Mouse (Mus musculus) intestine, embryonic 14.5 days (tissue): ENCODE measurements around the gene Mroh3. TPM values are rescaled to one million over a fixed set of nuclear protein-coding genes. Genes with fewer than 3 reads are reported as not detected.
A peak's percentile ranks its signal among the peaks of the same experiment; 100 is the strongest.

ENCODE experiments used
- ATAC-seq: fragments of 200-750 bp; cut with Nextera tagmentation; replicated peaks from 2 replicates; pipeline ENCODE4 v1.8.0; 2017; ENCODE audit warnings: low read depth, moderate number of reproducible peaks, moderate TSS enrichment, moderate library complexity; ENCODE audit not compliant: low FRiP score, low TSS enrichment
- DNase-seq: peaks from one replicate; pipeline ENCODE4 v3.0.0-alpha.2; 2018; ENCODE audit warnings: low spot score
- H3K27ac ChIP-seq: fragments of 300-500 bp; sonication (generic); 2 replicates; pipeline ENCODE4 v1.5.1; 2014; ENCODE audit warnings: low read depth, mild to moderate bottlenecking, control low read depth
- H3K27me3 ChIP-seq: fragments of 300-500 bp; sonication (generic); replicated peaks from 2 replicates; pipeline ENCODE4 v1.6.1; 2014; ENCODE audit warnings: low read length, control low read depth; ENCODE audit not compliant: control insufficient read depth, insufficient read depth
- H3K36me3 ChIP-seq: fragments of 300-500 bp; sonication (generic); 2 replicates; pipeline ENCODE4 v1.6.1; 2014; ENCODE audit warnings: low read length, control low read depth; ENCODE audit not compliant: control insufficient read depth, insufficient read depth
- H3K4me1 ChIP-seq: fragments of 300-500 bp; sonication (generic); replicated peaks from 2 replicates; pipeline ENCODE4 v1.6.1; 2014; ENCODE audit warnings: low read length, control low read depth, mixed read lengths; ENCODE audit not compliant: control insufficient read depth, insufficient read depth
- H3K4me2 ChIP-seq: fragments of 300-500 bp; sonication (generic); 2 replicates; pipeline ENCODE4 v1.6.1; 2014; ENCODE audit warnings: low read length
- H3K4me3 ChIP-seq: fragments of 300-500 bp; sonication (generic); 2 replicates; pipeline ENCODE4 v1.5.1; 2014; ENCODE audit warnings: low read depth, low read length, control low read depth, mixed read lengths
- H3K9ac ChIP-seq: fragments of 300-500 bp; sonication (generic); 2 replicates; pipeline ENCODE4 v1.6.1; 2014; ENCODE audit warnings: mild to moderate bottlenecking, low read length
- H3K9me3 ChIP-seq: fragments of 300-500 bp; sonication (generic); 2 replicates; pipeline ENCODE4 v1.6.1; 2016; ENCODE audit warnings: low read length, control low read depth; ENCODE audit not compliant: control insufficient read depth
- WGBS: fragments of 180-500 bp; shearing (Covaris S2); extraction: QIAGEN DNeasy Blood & Tissue Kit; methylation state at CpG from one replicate; pipeline ENCODE4 v1.1.7; 2014; 5-methylcytosine and 5-hydroxymethylcytosine counted together
- polyA plus RNA-seq: library from polyadenylated mRNA; unstranded; fragments of >200 nt; fragmentation: Nextera tagmentation; extraction: Ambion mirVana; gene quantifications from 2 replicates; pipeline ENCODE4 v1.2.1, GENCODE M21; 2014

The Mroh3 gene
- polyA plus RNA-seq, 1 experiment from 2014 or later: 1.1 TPM

DNA sequence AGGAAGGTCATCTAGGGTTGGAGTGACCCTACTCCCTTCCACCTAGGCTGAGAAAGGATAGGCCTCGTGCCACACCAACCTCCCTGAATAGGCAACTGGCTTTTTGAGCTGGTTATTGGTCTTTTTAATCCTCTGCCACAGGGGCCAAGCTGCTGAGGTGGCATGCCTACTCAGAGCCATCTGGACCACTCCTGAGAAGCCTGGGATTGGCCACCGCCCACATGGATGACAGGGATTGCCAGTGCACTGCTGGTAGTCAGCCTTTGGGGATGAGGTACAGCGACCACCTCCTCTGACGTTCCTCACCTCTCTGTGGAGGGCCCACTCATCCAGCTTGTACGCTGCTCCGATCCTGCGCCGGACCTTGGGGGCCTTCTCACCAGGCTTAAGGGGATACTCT lies 13.2 kb upstream of the Mroh3 start:
- Histone ChIP-seq H3K27me3 (no peaks in the 10 kb centered on the region), H3K9ac (no peak overlapping the region), H3K27ac (no peak overlapping the region), H3K36me3 (peaks cover 35% of the 10 kb centered on the region), H3K4me1 (peaks cover 32% of the 10 kb centered on the region), H3K4me3 (no peak overlapping the region), H3K4me2 (no peak overlapping the region), H3K9me3 (no peaks in the 10 kb centered on the region)
- ATAC-seq (no peak), DNase-seq (no peak)
- 97% methylated on average over 8 of the region's 8 CpGs for WGBS

DNA sequence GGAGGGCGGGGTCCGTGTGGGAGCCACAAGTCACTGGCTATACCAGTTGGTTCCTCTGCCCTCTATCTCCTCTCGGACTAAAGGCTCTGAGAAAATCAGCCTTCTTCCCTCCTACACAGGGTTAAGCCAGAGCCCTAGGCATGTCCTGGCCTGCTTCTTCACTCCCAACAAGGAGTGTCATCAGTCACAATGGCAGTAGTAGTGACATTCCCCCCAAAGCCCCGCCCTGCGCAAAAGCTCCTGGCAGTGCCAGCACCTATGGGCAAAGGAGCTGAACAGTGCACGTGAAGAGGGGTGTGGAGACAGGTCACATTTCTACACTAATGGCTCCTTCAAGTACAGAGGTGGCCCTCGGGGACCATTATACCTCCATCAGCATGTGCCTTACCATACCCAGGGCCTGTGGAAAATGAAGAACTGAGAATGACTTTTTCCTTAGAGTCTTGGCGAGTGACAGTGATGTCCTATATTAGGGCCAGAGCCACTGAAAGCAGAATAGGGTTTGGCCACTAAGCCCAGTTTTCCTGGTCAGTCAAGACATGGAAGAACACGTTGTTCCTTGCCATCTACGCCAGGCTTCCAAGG lies 11.2 kb upstream of the Mroh3 start:
- no peak overlapping the region for H3K27ac ChIP-seq
- DNase-seq (no peak), ATAC-seq (no peak)
- H3K9ac ChIP-seq: no peak overlapping the region
- H3K4me1 ChIP-seq: peaks cover 19% of the 10 kb centered on the region
- no peaks in the 10 kb centered on the region for H3K9me3 ChIP-seq
- H3K4me2 ChIP-seq: no peak overlapping the region
- H3K27me3 ChIP-seq: no peaks in the 10 kb centered on the region
- H3K36me3 ChIP-seq: peaks cover 48% of the 10 kb centered on the region
- 90% methylated on average over 10 of the region's 10 CpGs for WGBS
- H3K4me3 ChIP-seq: no peak overlapping the region

DNA sequence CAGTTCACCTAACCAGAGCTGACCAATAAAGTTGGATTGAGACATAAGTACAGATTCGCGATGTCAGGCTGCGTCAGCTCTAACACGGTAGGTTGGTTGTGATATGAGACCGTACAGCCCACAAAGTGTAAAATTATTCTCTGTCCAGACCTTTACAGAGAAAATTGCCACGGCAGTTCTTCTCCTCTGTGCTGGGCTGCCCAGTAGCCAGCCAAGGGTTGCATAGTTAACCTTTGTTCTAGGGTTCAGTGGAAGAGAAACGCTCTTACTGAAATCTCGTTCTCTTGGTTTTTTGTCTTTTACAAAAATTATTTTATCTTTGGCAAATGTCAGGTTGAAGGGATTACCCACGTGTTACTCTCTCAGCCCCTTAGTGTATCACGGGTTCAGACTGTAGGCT lies 9.8 kb upstream of the Mroh3 start:
- no peaks in the 10 kb centered on the region for H3K9me3 ChIP-seq
- H3K4me2 ChIP-seq: no peak overlapping the region
- 66% methylated on average over 10 of the region's 10 CpGs for WGBS
- ATAC-seq (no peak), DNase-seq (no peak)
- H3K4me3 ChIP-seq: no peak overlapping the region
- no peak overlapping the region for H3K27ac ChIP-seq
- H3K4me1 ChIP-seq: peaks cover 5% of the 10 kb centered on the region
- peaks cover 62% of the 10 kb centered on the region for H3K36me3 ChIP-seq
- H3K27me3 ChIP-seq: no peaks in the 10 kb centered on the region
- no peak overlapping the region for H3K9ac ChIP-seq

DNA sequence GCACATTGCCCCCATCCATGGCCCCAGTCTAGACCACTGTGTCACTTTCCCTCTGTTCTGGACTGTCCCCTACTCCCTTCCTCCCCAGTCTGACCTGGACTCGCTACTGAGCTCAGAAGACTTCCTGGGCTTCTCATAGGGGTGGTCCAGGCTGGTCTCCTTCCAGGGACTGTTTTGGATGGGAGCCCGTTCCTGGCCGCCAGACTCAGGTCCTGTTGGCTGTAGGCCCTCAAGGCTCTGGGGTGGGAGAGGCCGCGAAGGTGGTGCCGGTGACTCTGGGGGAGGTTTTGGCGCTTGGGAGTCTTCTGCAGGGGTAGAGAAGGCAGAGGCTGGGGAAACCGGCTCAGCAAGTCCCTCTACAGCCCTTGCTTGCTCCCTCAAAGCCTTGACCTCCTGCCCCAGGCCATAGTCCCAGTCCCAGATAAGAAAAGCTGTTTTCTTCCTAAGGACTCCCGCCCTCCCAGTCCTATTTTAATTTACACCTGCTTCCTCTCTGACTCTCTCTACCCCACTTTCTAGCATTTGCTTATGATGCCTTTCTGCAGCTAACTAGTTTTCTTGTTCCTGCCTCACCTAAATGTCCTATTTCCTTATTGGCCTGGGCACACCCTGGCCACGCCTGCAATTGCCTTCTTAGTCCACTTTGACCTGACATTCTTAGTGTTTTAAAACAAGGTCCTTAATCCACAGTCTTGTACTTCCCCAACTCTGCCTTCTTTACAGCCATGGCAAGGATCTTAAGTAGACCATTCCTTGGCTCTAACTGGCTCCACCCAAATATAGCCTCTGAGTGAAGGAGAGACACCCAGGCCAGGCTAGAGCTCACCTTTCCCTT lies 7.6 kb upstream of the Mroh3 start:
- Histone ChIP-seq H3K36me3 (peaks cover 77% of the 10 kb centered on the region), H3K4me2 (peak overlapping the region; percentile 25), H3K9ac (no peak overlapping the region), H3K27ac (peak overlapping the region; percentile 76), H3K27me3 (no peaks in the 10 kb centered on the region), H3K9me3 (no peaks in the 10 kb centered on the region), H3K4me3 (no peak overlapping the region), H3K4me1 (no peaks in the 10 kb centered on the region; the same call in 1 of the 2 replicates)
- DNase-seq (peak; percentile 68), ATAC-seq (peak; percentile 76)
- 66% methylated on average over 10 of the region's 10 CpGs for whole genome bisulfite sequencing

DNA sequence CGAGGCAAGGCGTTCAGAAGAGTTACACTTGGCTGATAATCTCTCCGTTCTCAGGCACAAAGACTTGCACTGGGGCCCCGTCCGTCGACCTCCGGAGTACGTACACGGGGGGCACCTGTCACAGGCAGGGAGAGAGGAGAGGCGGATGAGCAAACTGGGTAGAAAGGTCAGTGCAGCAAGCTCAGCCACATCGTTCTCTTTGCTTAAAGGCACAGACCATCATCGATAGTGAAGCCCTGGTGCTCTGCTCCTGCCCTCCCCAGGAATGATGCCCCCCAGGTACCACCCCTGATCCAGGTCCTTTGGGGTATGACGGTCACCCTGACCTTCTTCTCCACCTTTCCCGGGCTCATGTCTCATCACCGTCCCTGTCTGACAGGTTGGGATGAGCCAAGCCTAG lies 1.7 kb upstream of the Mroh3 start:
- Histone ChIP-seq H3K4me2 (no peak overlapping the region), H3K9me3 (no peaks in the 10 kb centered on the region), H3K4me3 (no peak overlapping the region), H3K27me3 (no peaks in the 10 kb centered on the region), H3K4me1 (no peaks in the 10 kb centered on the region), H3K9ac (no peak overlapping the region), H3K27ac (no peak overlapping the region), H3K36me3 (peaks cover 62% of the 10 kb centered on the region)
- WGBS: 82% methylated on average over 15 of the region's 15 CpGs
- ATAC-seq (no peak), DNase-seq (no peak)

DNA sequence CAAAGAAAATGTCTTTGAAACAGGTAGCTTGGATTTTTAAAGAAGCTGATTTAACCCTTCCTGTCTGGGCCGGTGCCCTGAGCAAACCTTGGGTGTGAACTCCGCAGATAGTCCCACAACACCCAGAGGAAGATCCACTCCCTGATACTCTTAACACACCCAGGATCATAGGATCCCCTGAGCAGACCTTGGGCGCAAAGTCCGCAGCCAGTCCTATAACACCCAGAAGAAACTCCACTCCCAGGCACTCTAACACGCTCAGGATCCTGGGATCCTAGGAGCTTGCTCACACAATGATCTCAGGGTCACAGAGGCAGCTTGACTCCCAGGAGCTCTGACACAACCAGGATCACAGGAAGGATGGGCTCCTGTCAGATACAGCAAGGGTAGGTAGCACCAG lies 22.6 kb downstream of the Mroh3 start:
- Histone ChIP-seq H3K4me1 (no peaks in the 10 kb centered on the region), H3K9ac (no peak overlapping the region), H3K4me2 (no peak overlapping the region), H3K36me3 (no peaks in the 10 kb centered on the region), H3K9me3 (no peaks in the 10 kb centered on the region), H3K4me3 (no peak overlapping the region), H3K27ac (no peak overlapping the region), H3K27me3 (no peaks in the 10 kb centered on the region)
- 88% methylated on average over 5 of the region's 5 CpGs for WGBS
- DNase-seq: no peak
- ATAC-seq: no peak

DNA sequence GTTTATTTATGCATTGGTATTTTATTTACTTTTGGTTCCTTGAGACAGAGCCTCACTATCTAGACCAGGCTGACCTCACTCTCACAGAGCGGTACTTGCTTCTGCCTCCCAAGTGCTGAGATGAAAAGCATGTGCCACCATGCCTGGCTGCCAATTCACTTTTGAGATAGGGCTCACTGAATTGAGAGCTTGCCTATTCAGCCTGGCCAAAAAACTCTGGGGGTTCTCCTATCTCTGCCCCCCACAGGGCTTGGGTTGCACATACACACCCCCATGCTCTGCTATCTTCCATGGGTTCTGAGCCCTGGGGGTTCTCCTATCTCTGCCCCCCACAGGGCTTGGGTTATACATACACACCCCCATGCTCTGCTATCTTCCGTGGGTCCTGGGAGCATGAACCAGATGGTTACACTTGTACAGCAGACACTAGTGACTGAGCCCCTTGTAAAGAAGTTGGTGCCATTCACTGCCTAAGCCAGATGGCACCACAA lies 33.1 kb downstream of the Mroh3 start:
- Histone ChIP-seq H3K4me1 (peaks cover 5% of the 10 kb centered on the region), H3K27me3 (no peaks in the 10 kb centered on the region), H3K9ac (no peak overlapping the region), H3K4me3 (no peak overlapping the region), H3K27ac (no peak overlapping the region), H3K4me2 (no peak overlapping the region), H3K9me3 (no peaks in the 10 kb centered on the region), H3K36me3 (peaks cover 8% of the 10 kb centered on the region)
- DNase-seq (no peak), ATAC-seq (no peak)
- WGBS: 57% methylated on average over 2 of the region's 2 CpGs

DNA sequence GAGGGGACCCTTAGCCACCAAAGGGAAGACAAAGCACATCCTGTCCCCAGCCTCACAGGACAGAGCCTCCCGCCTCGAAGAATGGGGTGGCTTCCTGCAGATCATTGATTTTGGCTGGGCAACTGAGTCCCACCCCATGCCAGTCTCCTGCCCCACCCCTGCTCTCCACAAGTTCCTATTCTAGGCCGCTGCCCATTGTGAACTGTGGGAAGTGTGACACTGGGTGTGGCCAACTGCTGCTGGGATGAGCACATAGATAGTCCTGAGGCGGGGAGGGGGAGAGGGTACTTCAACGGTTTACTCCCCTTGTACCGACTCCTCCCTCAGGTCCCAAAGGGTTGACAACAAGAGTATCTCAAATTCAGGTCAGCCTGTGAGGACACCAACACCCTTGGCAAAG lies 33.9 kb downstream of the Mroh3 start:
- Histone ChIP-seq H3K4me1 (peaks cover 13% of the 10 kb centered on the region), H3K9ac (no peak overlapping the region), H3K36me3 (peaks cover 8% of the 10 kb centered on the region), H3K4me2 (no peak overlapping the region), H3K27me3 (no peaks in the 10 kb centered on the region), H3K4me3 (no peak overlapping the region), H3K27ac (no peak overlapping the region), H3K9me3 (no peaks in the 10 kb centered on the region)
- DNase-seq: no peak
- no peak for ATAC-seq
- WGBS: 56% methylated on average over 6 of the region's 6 CpGs

DNA sequence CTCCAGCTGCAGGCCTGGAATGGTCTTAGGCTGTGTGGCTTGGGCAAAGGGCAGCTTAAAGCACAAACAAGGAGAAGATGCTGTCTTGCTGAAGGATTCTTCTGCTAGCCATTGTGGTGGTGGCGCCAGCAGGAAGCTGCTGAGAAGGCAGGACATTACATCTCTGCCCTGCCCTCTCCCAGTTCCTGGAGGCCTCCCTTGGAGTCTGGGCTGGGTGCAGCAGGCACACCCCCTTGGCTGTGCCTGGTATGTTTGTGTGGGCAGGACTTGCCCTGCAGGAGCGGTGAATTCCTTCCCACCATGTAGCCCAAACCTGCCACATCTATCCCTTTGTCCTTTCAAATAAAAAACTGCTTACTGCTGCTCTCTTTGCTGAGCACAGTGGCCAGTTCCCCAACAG lies 35.5 kb downstream of the Mroh3 start:
- 83% methylated on average over 2 of the region's 2 CpGs for WGBS
- no peaks in the 10 kb centered on the region for H3K27me3 ChIP-seq
- H3K9ac ChIP-seq: no peak overlapping the region
- H3K9me3 ChIP-seq: no peaks in the 10 kb centered on the region
- peaks cover 18% of the 10 kb centered on the region for H3K36me3 ChIP-seq
- ATAC-seq (no peak), DNase-seq (no peak)
- H3K27ac ChIP-seq: no peak overlapping the region
- no peak overlapping the region for H3K4me3 ChIP-seq
- no peak overlapping the region for H3K4me2 ChIP-seq
- peaks cover 26% of the 10 kb centered on the region for H3K4me1 ChIP-seq
